Mouse (Mus musculus): ENCODE data around the gene Olfr329-ps. TPM values are rescaled to one million over a fixed set of nuclear protein-coding genes. Genes with fewer than 3 reads are reported as not detected.
"Not testable (repeated sequence)": the region's sequence is repeated elsewhere in the genome, so short reads cannot be mapped to it uniquely, and the experiment has no call there.

The Olfr329-ps gene
- total and polyA plus RNA-seq, 3 experiments = not detected

GRCm38 (mm10) chr11:58570405-58570804 lies 24.2 kb upstream of the Olfr329-ps start, which contains the start of gene Olfr224:
Olfr224 (minus strand) TSS chr11:58570553.
- no peak for DNase-seq (ENCODE audit: low spot score)
- H3K4me1 ChIP-seq (ENCODE audit: insufficient read depth, low read depth, low read length) = peaks cover 3% of the 10 kb centered on the region; the same call in 1 of the 2 replicates
- ATAC-seq (ENCODE audit: extremely low read depth, insufficient number of reproducible peaks, low FRiP score, poor library complexity, severe bottlenecking) = no peak
- TF ChIP-seq GATA1 (IDR thresholded peaks at IDR 0.05; ENCODE audit: borderline replicate concordance, low read length) (no peak), GATA2 (IDR thresholded peaks at IDR 0.05; ENCODE audit: borderline replicate concordance, low read depth, low read length) (no peak), POLR2AphosphoS5 (IDR thresholded peaks at IDR 0.05; ENCODE audit: insufficient replicate concordance, low read depth, low read length) (no peak), TAL1 (conservative IDR thresholded peaks at IDR 0.05; ENCODE audit: low read depth, low read length) (no peak), CTCF (IDR thresholded peaks at IDR 0.05; ENCODE audit: low read depth, low read length) (no peak)
- peaks cover 5% of the 10 kb centered on the region; the same call in 1 of the 2 replicates for H3K27me3 ChIP-seq (ENCODE audit: insufficient read depth, low read length)
- no peak within 1 kb of the TSS for H3K4me3 ChIP-seq (ENCODE audit: low read depth, low read length)
- no peaks in the 10 kb centered on the region for H3K9me3 ChIP-seq (replicated peaks)
- H3K36me3 ChIP-seq (replicated peaks) = no peaks in the 10 kb centered on the region

DNA sequence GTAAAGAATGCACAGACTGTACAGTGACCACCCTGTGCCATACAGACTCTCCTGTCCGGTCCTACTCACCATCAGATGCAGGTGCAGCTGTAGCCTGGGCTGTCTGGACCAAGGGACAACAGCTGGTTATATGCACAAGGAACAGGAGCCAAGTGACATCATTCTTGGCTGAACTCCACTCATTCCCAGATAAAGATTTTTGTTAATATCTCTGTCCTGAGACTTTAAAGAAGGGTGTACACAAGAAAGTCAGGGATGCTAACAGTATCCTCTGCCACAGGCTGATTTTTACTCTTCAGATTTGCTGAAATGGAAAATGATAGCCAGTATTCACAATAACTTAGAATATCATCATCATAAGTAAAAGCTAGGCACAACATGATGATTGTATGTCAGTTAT lies 9.3 kb upstream of the Olfr329-ps start, which contains the start of gene Olfr328:
Gene Olfr328, minus strand, starts transcription at position 101 of the 400 bp plus-strand sequence.
- Histone ChIP-seq H3K4me3 (ENCODE audit: low read depth, low read length) (no peak within 1 kb of the TSS), H3K27me3 (ENCODE audit: insufficient read depth, low read length) (0 out of 2 replicates have a peak, but pooled peaks cover 11% of the 10 kb centered on the region), H3K9me3 (replicated peaks) (no peaks in the 10 kb centered on the region), H3K36me3 (replicated peaks) (no peaks in the 10 kb centered on the region), H3K4me1 (ENCODE audit: insufficient read depth, low read depth, low read length) (no peaks in the 10 kb centered on the region)
- DNase-seq (ENCODE audit: low spot score) (no peak), ATAC-seq (ENCODE audit: extremely low read depth, insufficient number of reproducible peaks, low FRiP score, poor library complexity, severe bottlenecking) (no peak)
- no peak for TF ChIP-seq GATA2 (IDR thresholded peaks at IDR 0.05; ENCODE audit: borderline replicate concordance, low read depth, low read length)
- no peak for TF ChIP-seq CTCF (IDR thresholded peaks at IDR 0.05; ENCODE audit: low read depth, low read length)
- TF ChIP-seq POLR2AphosphoS5 (IDR thresholded peaks at IDR 0.05; ENCODE audit: insufficient replicate concordance, low read depth, low read length) = no peak
- TF ChIP-seq GATA1 (IDR thresholded peaks at IDR 0.05; ENCODE audit: borderline replicate concordance, low read length) = no peak

DNA sequence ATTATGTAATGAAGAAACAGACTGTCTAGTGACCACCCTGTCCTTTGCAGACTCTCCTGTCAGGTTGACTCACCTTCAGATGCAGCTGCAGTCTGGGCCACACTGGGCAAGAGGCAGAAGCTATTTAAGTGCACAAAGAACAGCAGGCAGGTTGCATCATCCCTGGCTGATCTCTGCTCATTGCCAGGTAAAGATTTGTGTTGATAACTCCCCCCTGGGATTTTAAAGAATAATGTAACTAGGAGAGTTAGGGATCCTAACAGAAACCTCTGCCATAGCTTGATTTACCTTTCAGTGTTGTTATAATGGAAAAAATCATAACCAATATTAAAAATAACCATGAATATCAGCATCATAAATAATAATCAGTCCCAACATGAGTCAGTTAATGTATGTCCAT lies 11.5 kb downstream of the Olfr329-ps start, which contains the start of gene Olfr330:
Gene Olfr330, minus strand, starts transcription at position 101 of the 400 bp plus-strand sequence.
- not testable (repeated sequence) for H3K4me1 ChIP-seq (ENCODE audit: insufficient read depth, low read depth, low read length)

GRCm38 (mm10) chr11:58519756-58520155 lies 26.5 kb downstream of the Olfr329-ps start:
- H3K36me3 ChIP-seq (replicated peaks); ATAC-seq (ENCODE audit: extremely low read depth, insufficient number of reproducible peaks, low FRiP score, poor library complexity, severe bottlenecking); H3K4me3 ChIP-seq (ENCODE audit: low read depth, low read length); H3K9me3 ChIP-seq (replicated peaks); H3K4me1 ChIP-seq (ENCODE audit: insufficient read depth, low read depth, low read length); DNase-seq (ENCODE audit: low spot score); H3K27me3 ChIP-seq (ENCODE audit: insufficient read depth, low read length): not testable (repeated sequence)

More for the DNA sequence above, 11.5 kb downstream of the Olfr329-ps start, which contains the start of gene Olfr330:
- H3K27me3 ChIP-seq (ENCODE audit: insufficient read depth, low read length); ATAC-seq (ENCODE audit: extremely low read depth, insufficient number of reproducible peaks, low FRiP score, poor library complexity, severe bottlenecking); DNase-seq (ENCODE audit: low spot score); H3K36me3 ChIP-seq (replicated peaks); H3K4me3 ChIP-seq (ENCODE audit: low read depth, low read length); H3K9me3 ChIP-seq (replicated peaks): not testable (repeated sequence)

GRCm38 (mm10) chr11:58518916-58519315 lies 27.3 kb downstream of the Olfr329-ps start:
- not testable (repeated sequence) for ATAC-seq (ENCODE audit: extremely low read depth, insufficient number of reproducible peaks, low FRiP score, poor library complexity, severe bottlenecking); DNase-seq (ENCODE audit: low spot score)

DNA sequence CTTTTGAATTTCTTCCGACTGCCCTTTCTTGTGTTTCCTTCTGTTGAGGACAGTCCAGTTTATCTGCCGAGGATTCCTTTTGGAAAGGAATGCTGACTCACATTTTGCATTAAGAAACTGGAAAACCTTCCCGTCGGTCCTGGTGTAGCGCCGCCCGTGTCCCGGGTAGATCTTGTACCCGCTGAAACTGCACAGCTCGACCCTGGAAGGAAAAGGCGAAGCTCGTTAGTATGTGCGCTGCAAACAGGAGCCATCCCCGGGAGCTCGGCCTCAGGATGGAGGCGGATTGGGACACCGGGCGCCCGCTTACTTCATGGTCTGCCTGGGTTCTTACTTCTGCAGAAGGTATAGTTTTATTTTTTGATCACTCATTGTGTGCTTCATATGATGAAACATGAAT lies 37.2 kb downstream of the Olfr329-ps start:
- H3K4me3 ChIP-seq (ENCODE audit: low read depth, low read length) = peak overlapping the region; percentile 44; the same call in 1 of the 2 replicates
- H3K4me1 ChIP-seq (ENCODE audit: insufficient read depth, low read depth, low read length); DNase-seq (ENCODE audit: low spot score); H3K27me3 ChIP-seq (ENCODE audit: insufficient read depth, low read length); H3K36me3 ChIP-seq (replicated peaks); H3K9me3 ChIP-seq (replicated peaks): not testable (repeated sequence)
- ATAC-seq (ENCODE audit: extremely low read depth, insufficient number of reproducible peaks, low FRiP score, poor library complexity, severe bottlenecking) = peak; percentile 54; the same call in 1 of the 2 replicates

More at GRCm38 (mm10) chr11:58518916-58519315, 27.3 kb downstream of the Olfr329-ps start:
- H3K4me1 ChIP-seq (ENCODE audit: insufficient read depth, low read depth, low read length); H3K9me3 ChIP-seq (replicated peaks); H3K36me3 ChIP-seq (replicated peaks); H3K27me3 ChIP-seq (ENCODE audit: insufficient read depth, low read length); H3K4me3 ChIP-seq (ENCODE audit: low read depth, low read length): not testable (repeated sequence)

DNA sequence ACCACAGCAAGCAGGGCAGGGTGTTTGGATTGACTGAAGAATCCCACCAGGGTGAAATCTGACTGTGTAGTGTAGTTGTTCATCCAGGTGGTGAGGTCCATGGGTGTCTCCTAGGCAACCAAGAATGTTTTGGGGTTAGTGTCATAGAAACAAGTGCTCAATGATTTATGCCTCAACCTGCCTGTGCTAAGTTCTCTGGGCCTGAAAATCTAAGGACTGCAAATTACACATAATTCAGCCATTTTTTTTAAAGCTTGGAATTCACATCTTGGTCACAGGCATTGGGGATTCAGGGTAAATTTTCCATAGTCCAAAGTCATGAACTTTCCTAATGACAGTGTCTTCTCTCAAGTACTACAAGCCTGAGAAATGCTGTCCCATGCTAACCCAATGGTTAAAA lies 43.8 kb downstream of the Olfr329-ps start, which contains the start of gene Olfr331:
Gene Olfr331, minus strand, starts transcription at position 101 of the 400 bp plus-strand sequence.
- not testable (repeated sequence) for H3K27me3 ChIP-seq (ENCODE audit: insufficient read depth, low read length); ATAC-seq (ENCODE audit: extremely low read depth, insufficient number of reproducible peaks, low FRiP score, poor library complexity, severe bottlenecking)

GRCm38 (mm10) chr11:58499290-58499689 lies 46.9 kb downstream of the Olfr329-ps start:
- Histone ChIP-seq H3K4me3 (ENCODE audit: low read depth, low read length) (no peak overlapping the region), H3K9me3 (replicated peaks) (no peaks in the 10 kb centered on the region), H3K4me1 (ENCODE audit: insufficient read depth, low read depth, low read length) (no peaks in the 10 kb centered on the region), H3K27me3 (ENCODE audit: insufficient read depth, low read length) (peaks cover 10% of the 10 kb centered on the region), H3K36me3 (replicated peaks) (no peaks in the 10 kb centered on the region)
- DNase-seq (ENCODE audit: low spot score) = no peak
- TF ChIP-seq GATA1 (IDR thresholded peaks at IDR 0.05; ENCODE audit: borderline replicate concordance, low read length) = no peak
- no peak for TF ChIP-seq TAL1 (conservative IDR thresholded peaks at IDR 0.05; ENCODE audit: low read depth, low read length)
- TF ChIP-seq POLR2AphosphoS5 (IDR thresholded peaks at IDR 0.05; ENCODE audit: insufficient replicate concordance, low read depth, low read length) = no peak
- no peak for TF ChIP-seq GATA2 (IDR thresholded peaks at IDR 0.05; ENCODE audit: borderline replicate concordance, low read depth, low read length)
- no peak for TF ChIP-seq CTCF (IDR thresholded peaks at IDR 0.05; ENCODE audit: low read depth, low read length)
- ATAC-seq (ENCODE audit: extremely low read depth, insufficient number of reproducible peaks, low FRiP score, poor library complexity, severe bottlenecking) = no peak

More for the DNA sequence above, 43.8 kb downstream of the Olfr329-ps start, which contains the start of gene Olfr331:
- not testable (repeated sequence) for DNase-seq (ENCODE audit: low spot score); H3K4me3 ChIP-seq (ENCODE audit: low read depth, low read length); H3K4me1 ChIP-seq (ENCODE audit: insufficient read depth, low read depth, low read length); H3K36me3 ChIP-seq (replicated peaks); H3K9me3 ChIP-seq (replicated peaks)
